Comparison of ENCODE assay signal across 9 mouse cellular contexts in genomic region chr10:63242798-63243435, GRCm38 (mm10). TPM values are rescaled to one million over a fixed set of nuclear protein-coding genes. Genes with fewer than 3 reads are reported as not detected.
A peak's percentile ranks its signal among the peaks of the same experiment; 100 is the strongest.
DNase-seq lines count a peak whose midpoint lies in the region; ATAC-seq and TF ChIP-seq lines count a peak whose summit lies in the region.
"Had no signal": no experiment of that assay in that cellular context is flagged by ENCODE, and none has a peak within 500 bp of the region (broad histone marks: within the 10 kb centered on the region; RNA-seq: fewer than 3 reads in every experiment).

No protein-coding gene starts in this region.

- H3K4me2 ChIP-seq in embryonic facial prominence, embryonic 13.5 days: peak overlapping the region; percentile 63
- peak overlapping the region; percentile 73 for H3K4me2 ChIP-seq in intestine, embryonic 14.5 days (ENCODE audit: low read length)
- H3K4me2 ChIP-seq in myocyte (ENCODE audit: low read depth): peak overlapping the region; percentile 97

- no peak for TF ChIP-seq POLR2A in myocyte (IDR thresholded peaks at IDR 0.05; ENCODE audit: insufficient read length, low read depth)

- no peaks in the 10 kb centered on the region for H3K36me3 ChIP-seq in embryonic facial prominence, embryonic 13.5 days
- H3K36me3 ChIP-seq in intestine, embryonic 14.5 days (ENCODE audit: control insufficient read depth, insufficient read depth, low read length): 0 out of 2 replicates have a peak, but pooled peaks cover 6% of the 10 kb centered on the region
- H3K36me3 ChIP-seq in myocyte (ENCODE audit: control insufficient read depth, insufficient read depth): peaks cover 12% of the 10 kb centered on the region

- ATAC-seq in embryonic facial prominence, embryonic 13.5 days (ENCODE audit: insufficient number of reproducible peaks, insufficient read depth, low FRiP score, low TSS enrichment, low read depth): no peak
- no peak for ATAC-seq in intestine, embryonic 14.5 days (replicated peaks; ENCODE audit: low FRiP score, low TSS enrichment, low read depth)

- peak overlapping the region; percentile 39 for H3K27ac ChIP-seq in embryonic facial prominence, embryonic 13.5 days
- H3K27ac ChIP-seq in intestine, embryonic 14.5 days (ENCODE audit: low read depth): no peak overlapping the region

- DNase-seq in embryo, embryonic 10.5 days (ENCODE audit: low spot score): peak; percentile 7
- DNase-seq in embryo, embryonic 9.5 days (ENCODE audit: extremely low spot score): no peak
- peak; percentile 54 for DNase-seq in A20 (ENCODE audit: low read depth, low spot score)
- no peak for DNase-seq in intestine, embryonic 14.5 days (ENCODE audit: low spot score)
- DNase-seq in left cerebral cortex, postnatal 10 days (ENCODE audit: extremely low spot score in 1 of 2, low spot score in 2 of 2): no peak
- DNase-seq in left cerebral cortex, adult 18-20 months (ENCODE audit: low spot score in 2 of 2): no peak

- H3K79me2 ChIP-seq in myocyte (ENCODE audit: control insufficient read depth, insufficient read depth): peaks cover 36% of the 10 kb centered on the region

- no peak overlapping the region for H3ac ChIP-seq in myocyte (ENCODE audit: control insufficient read depth, insufficient read length)

- peaks cover 11% of the 10 kb centered on the region for H3K4me1 ChIP-seq in embryonic facial prominence, embryonic 13.5 days
- peaks cover 7% of the 10 kb centered on the region for H3K4me1 ChIP-seq in intestine, embryonic 14.5 days (replicated peaks; ENCODE audit: control insufficient read depth, insufficient read depth, low read length)

- H3K27me3 ChIP-seq in embryonic facial prominence, embryonic 13.5 days: no peaks in the 10 kb centered on the region
- no peaks in the 10 kb centered on the region for H3K27me3 ChIP-seq in intestine, embryonic 14.5 days (replicated peaks; ENCODE audit: control insufficient read depth, insufficient read depth, low read length)
- no peaks in the 10 kb centered on the region for H3K27me3 ChIP-seq in myocyte (ENCODE audit: control insufficient read depth, insufficient read depth, insufficient read length)

- H3K9ac ChIP-seq in embryonic facial prominence, embryonic 13.5 days: peak overlapping the region; percentile 61
- peak overlapping the region; percentile 41 for H3K9ac ChIP-seq in intestine, embryonic 14.5 days (ENCODE audit: low read length)

- peak overlapping the region; percentile 95 for H3K4me3 ChIP-seq in embryonic facial prominence, embryonic 13.5 days
- H3K4me3 ChIP-seq in intestine, embryonic 14.5 days (ENCODE audit: low read depth, low read length): peak overlapping the region; percentile 91
- peak overlapping the region; percentile 76 for H3K4me3 ChIP-seq in myocyte

- intact Hi-C loops in left cerebral cortex, postnatal 10 days (cut with DNase I): loop anchor here (5.0 kb wide), 1 partner anchor 86 kb away; no protein-coding TSS in a partner anchor

- no peaks in the 10 kb centered on the region for H3K9me3 ChIP-seq in embryonic facial prominence, embryonic 13.5 days
- no peaks in the 10 kb centered on the region for H3K9me3 ChIP-seq in intestine, embryonic 14.5 days (ENCODE audit: control insufficient read depth, low read length)

- 21% methylated on average over 12 of the region's 12 CpGs for WGBS in embryonic facial prominence, embryonic 13.5 days
- 22% methylated on average over 12 of the region's 12 CpGs for WGBS in intestine, embryonic 14.5 days

TF ChIP-seq in myocyte, 11 proteins besides CTCF, POLR2A, EP300 and RAD21:
- TF ChIP-seq REST (IDR thresholded peaks at IDR 0.05; ENCODE audit: insufficient read depth, insufficient read length) (no peak), MYOD1 (IDR thresholded peaks at IDR 0.05; ENCODE audit: control insufficient read depth in 1 of 3, insufficient read length in 2 of 3, low read depth in 2 of 3) (no peak), CEBPB (IDR thresholded peaks at IDR 0.05; ENCODE audit: insufficient read depth, poor library complexity, severe bottlenecking) (no peak), TCF3 (IDR thresholded peaks at IDR 0.05; ENCODE audit: insufficient read length, low read depth) (no peak), MAX (IDR thresholded peaks at IDR 0.05; ENCODE audit: low read depth) (no peak), POLR2AphosphoS2 (IDR thresholded peaks at IDR 0.05; ENCODE audit: insufficient read length, low read depth) (no peak), E2F4 (IDR thresholded peaks at IDR 0.05; ENCODE audit: insufficient read depth) (no peak), SRF (IDR thresholded peaks at IDR 0.05; ENCODE audit: control insufficient read depth, insufficient read length, low read depth) (no peak), TCF12 (IDR thresholded peaks at IDR 0.05; ENCODE audit: insufficient read depth, poor library complexity, severe bottlenecking) (no peak)

RNA-seq across cellular contexts. Expression of gene Herc4, which starts 0.7 kb away (rescaled TPM):
- 39.7 and 40.8 TPM in 2 replicates for polyA plus RNA-seq in embryonic facial prominence, embryonic 13.5 days (2015; fragmentation: Nextera tagmentation; extraction: Ambion mirVana)
- 39.8 and 46.2 TPM in 2 replicates for polyA plus RNA-seq in intestine, embryonic 14.5 days (2014; fragmentation: Nextera tagmentation; extraction: Ambion mirVana)
- 13.6 TPM for polyA plus RNA-seq in myocyte (2012; fragmentation: generic; extraction: Trizol)
- 10 to 100 TPM; 40.6 to 43.6 TPM for total RNA-seq in left cerebral cortex, postnatal 10 days (2021)
- 10 to 100 TPM; 52.9 to 53.9 TPM for total RNA-seq in left cerebral cortex, adult 18-20 months (2021)

RNA-seq across cellular contexts. Expression of gene Mypn, which starts 39.2 kb away (rescaled TPM):
- polyA plus RNA-seq in embryonic facial prominence, embryonic 13.5 days (2015; fragmentation: Nextera tagmentation; extraction: Ambion mirVana): 0.14 and 0.18 TPM in 2 replicates
- not detected in 2 replicates for polyA plus RNA-seq in intestine, embryonic 14.5 days (2014; fragmentation: Nextera tagmentation; extraction: Ambion mirVana)
- polyA plus RNA-seq in myocyte (2012; fragmentation: generic; extraction: Trizol): 7.9 TPM
- 1 to 10 TPM; 5.6 to 7.5 TPM for total RNA-seq in left cerebral cortex, postnatal 10 days (2021)
- total RNA-seq in left cerebral cortex, adult 18-20 months (2021): 1 to 10 TPM; 3.0 to 4.3 TPM
- total RNA-seq: hematopoietic stem cell, adult 5-6 weeks had no signal

Comparison
In these comparisons a context has a peak if more than half of its experiments do, and no peak if none do; other contexts are left out.
1. DNase-seq: peak in embryo, embryonic 10.5 days (single experiment) and A20 (single experiment); none in embryo, embryonic 9.5 days (single experiment), intestine, embryonic 14.5 days (single experiment), left cerebral cortex, postnatal 10 days (0 of 2) and left cerebral cortex, adult 18-20 months (0 of 2).
2. Peak in every context shown above with its lines, with median percentiles within 50 percentile points of each other: H3K4me2 ChIP-seq and H3K4me3 ChIP-seq.